Mouse (Mus musculus): Measurements from ENCODE around the gene Prkcb.

- TF ChIP-seq GATA1 (IDR thresholded peaks at IDR 0.05; ENCODE audit: borderline replicate concordance, low read length) (no peak), FLI1 (IDR thresholded peaks at IDR 0.05; ENCODE audit: low read length) (no peak)
These were observed 382.5 kb downstream of the Prkcb start for GRCm38 (mm10) chr7:122670873-122671641.

All from megakaryocyte, embryonic 14.5 days (primary cell).